Mouse (Mus musculus) liver, adult 2 months (tissue): Measurements from ENCODE around the gene Ubl7. TPM values are rescaled to one million over a fixed set of nuclear protein-coding genes. Genes with fewer than 3 reads are reported as not detected.

ENCODE experiments used
- DNase-seq: peaks from one replicate; pipeline ENCODE4 v3.0.0-alpha.2; 2011; ENCODE audit warnings: low read depth, low spot score; ENCODE audit errors: extremely low read depth
- H3K27ac ChIP-seq: fragments of 200-500 bp; replicated peaks from 2 replicates; pipeline ENCODE4 v1.5.1; 2012; ENCODE audit warnings: low read depth, mild to moderate bottlenecking, control low read depth, inconsistent platforms, low read length; ENCODE audit not compliant: insufficient read depth
- H3K27me3 ChIP-seq: fragments of 200-500 bp; 2 replicates; pipeline ENCODE4 v1.6.1; 2012; ENCODE audit warnings: mild to moderate bottlenecking, moderate library complexity, low read length, inconsistent platforms; ENCODE audit not compliant: control insufficient read depth, insufficient read depth
- H3K36me3 ChIP-seq: fragments of 200-500 bp; 2 replicates; pipeline ENCODE4 v1.6.1; 2012; ENCODE audit warnings: low read length, inconsistent platforms; ENCODE audit not compliant: control insufficient read depth, insufficient read depth
- H3K4me1 ChIP-seq: fragments of 200-500 bp; 2 replicates; pipeline ENCODE4 v1.6.1; 2011; ENCODE audit warnings: low read length; ENCODE audit not compliant: control insufficient read depth, insufficient read depth
- H3K4me3 ChIP-seq: fragments of 200-500 bp; 2 replicates; pipeline ENCODE4 v1.5.1; 2011; ENCODE audit warnings: low read depth, mild to moderate bottlenecking, control low read depth, low read length, moderate library complexity; ENCODE audit not compliant: insufficient read depth
- H3K79me2 ChIP-seq: fragments of 200-500 bp; 2 replicates; pipeline ENCODE4 v1.6.1; 2012; ENCODE audit warnings: inconsistent platforms, mild to moderate bottlenecking, low read length, moderate library complexity; ENCODE audit not compliant: control insufficient read depth, insufficient read depth
- H3K9ac ChIP-seq: fragments of 200-500 bp; 2 replicates; pipeline ENCODE4 v1.6.1; 2012; ENCODE audit warnings: low read depth, mild to moderate bottlenecking, control low read depth, inconsistent platforms, low read length
- CTCF ChIP-seq: fragments of 200-500 bp; IDR thresholded peaks from 2 replicates; pipeline ENCODE4 v1.5.1; 2011; ENCODE audit warnings: low read depth, low read length, control low read depth
- POLR2A ChIP-seq: fragments of 200-500 bp; IDR thresholded peaks from 2 replicates; pipeline ENCODE4 v1.6.1; 2011; ENCODE audit warnings: low read length, control low read depth; ENCODE audit not compliant: insufficient read depth; ENCODE audit errors: extremely low read depth
- WGBS: fragments of 180-500 bp; shearing (Covaris S2); methylation state at CpG from one replicate; pipeline ENCODE4 v1.1.7; 2018; 5-methylcytosine and 5-hydroxymethylcytosine counted together
- polyA plus RNA-seq: library from polyadenylated mRNA; depleted of rRNA; stranded (reverse); fragments of >200 nt; gene quantifications from 2 replicates; pipeline ENCODE4 v1.2.3, GENCODE M21; 2012
- total RNA-seq: library from RNA; depleted of rRNA; stranded (reverse); fragments of >200 nt; gene quantifications from 2 replicates; pipeline ENCODE4 v1.2.3, GENCODE M21; 2014

Gene Ubl7
- total and polyA plus RNA-seq, 2 experiments: 9.8 to 90.8 TPM

GRCm38 (mm10) chr9:57940861-57941638 is 30.3 kb downstream of the Ubl7 start:
- H3K79me2 ChIP-seq: no peaks in the 10 kb centered on the region
- DNase-seq: no peak
- no peak overlapping the region; the same call in 1 of the 2 replicates for H3K9ac ChIP-seq
- H3K27ac ChIP-seq: no peak overlapping the region
- peaks cover 22% of the 10 kb centered on the region for H3K27me3 ChIP-seq
- H3K36me3 ChIP-seq: no peaks in the 10 kb centered on the region
- TF ChIP-seq POLR2A (no peak), CTCF (no peak)
- WGBS: 6% methylated on average over 28 of the region's 28 CpGs
- H3K4me3 ChIP-seq: peak overlapping the region; percentile 10; the same call in 1 of the 2 replicates
- no peaks in the 10 kb centered on the region; the same call in 1 of the 2 replicates for H3K4me1 ChIP-seq

GRCm38 (mm10) chr9:57942039-57942438 is 31.3 kb downstream of the Ubl7 start:
- Histone ChIP-seq H3K79me2 (no peaks in the 10 kb centered on the region), H3K36me3 (no peaks in the 10 kb centered on the region), H3K4me1 (no peaks in the 10 kb centered on the region; the same call in 1 of the 2 replicates), H3K27ac (no peak overlapping the region), H3K27me3 (peaks cover 22% of the 10 kb centered on the region), H3K4me3 (no peak overlapping the region), H3K9ac (no peak overlapping the region)
- 76% methylated on average over 2 of the region's 2 CpGs for WGBS
- TF ChIP-seq POLR2A (no peak), CTCF (no peak)
- no peak for DNase-seq

GRCm38 (mm10) chr9:57943067-57943466 is 32.3 kb downstream of the Ubl7 start:
- Histone ChIP-seq H3K27ac (no peak overlapping the region), H3K4me3 (no peak overlapping the region), H3K9ac (no peak overlapping the region), H3K27me3 (peaks cover 22% of the 10 kb centered on the region), H3K36me3 (no peaks in the 10 kb centered on the region), H3K4me1 (no peaks in the 10 kb centered on the region; the same call in 1 of the 2 replicates), H3K79me2 (no peaks in the 10 kb centered on the region)
- 36% methylated on average over 2 of the region's 2 CpGs for WGBS
- no peak for DNase-seq
- TF ChIP-seq POLR2A (no peak), CTCF (no peak)

- Histone ChIP-seq H3K9ac (no peak overlapping the region), H3K4me1 (no peaks in the 10 kb centered on the region; the same call in 1 of the 2 replicates), H3K36me3 (no peaks in the 10 kb centered on the region), H3K79me2 (no peaks in the 10 kb centered on the region), H3K27ac (no peak overlapping the region), H3K4me3 (no peak overlapping the region), H3K27me3 (peaks cover 22% of the 10 kb centered on the region)
- DNase-seq: peak; percentile 16
- TF ChIP-seq CTCF: peak; percentile 82
- no peak for TF ChIP-seq POLR2A
- 20% methylated on average over 5 of the region's 5 CpGs for WGBS
Measured at GRCm38 (mm10) chr9:57944572-57944971, 33.8 kb downstream of the Ubl7 start.

GRCm38 (mm10) chr9:57945771-57946616 is 35.2 kb downstream of the Ubl7 start:
- H3K27ac ChIP-seq: no peak overlapping the region
- 83% methylated on average over 8 of the region's 8 CpGs for WGBS
- H3K4me1 ChIP-seq: no peaks in the 10 kb centered on the region
- H3K36me3 ChIP-seq: no peaks in the 10 kb centered on the region
- H3K4me3 ChIP-seq: no peak overlapping the region
- TF ChIP-seq POLR2A: no peak
- TF ChIP-seq CTCF: no peak
- H3K27me3 ChIP-seq: peaks cover 12% of the 10 kb centered on the region
- H3K79me2 ChIP-seq: no peaks in the 10 kb centered on the region
- no peak for DNase-seq
- H3K9ac ChIP-seq: no peak overlapping the region
